Mouse (Mus musculus) lung, postnatal 0 days (tissue): ENCODE data around the gene Kif2c.

Experiments
- CTCF ChIP-seq: IDR thresholded peaks from 2 replicates; pipeline ENCODE4 v1.5.1; 2016; ENCODE audit warnings: antibody characterized with exemption, mild to moderate bottlenecking
- EP300 ChIP-seq: IDR thresholded peaks from 2 replicates; pipeline ENCODE4 v1.6.1; 2016; ENCODE audit warnings: antibody characterized with exemption, mild to moderate bottlenecking, control low read depth

- TF ChIP-seq CTCF, result no peak
- TF ChIP-seq EP300, result no peak
Observed at GRCm38 (mm10) chr4:117145248-117145647, 37.2 kb downstream of the Kif2c start.
